Mouse (Mus musculus): Measurements from ENCODE around the gene Hist2h2aa1.
"Not testable (repeated sequence)": the region's sequence is repeated elsewhere in the genome, so short reads cannot be mapped to it uniquely, and the experiment has no call there.

Gene Hist2h2aa1

GRCm38 (mm10) chr3:96251787-96252186 is 6.5 kb downstream of the Hist2h2aa1 start:
- DNase-seq (ENCODE audit: low read depth, low spot score): no peak

GRCm38 (mm10) chr3:96254683-96255355 is 9.5 kb downstream of the Hist2h2aa1 start:
- DNase-seq (ENCODE audit: low read depth, low spot score): no peak

DNA sequence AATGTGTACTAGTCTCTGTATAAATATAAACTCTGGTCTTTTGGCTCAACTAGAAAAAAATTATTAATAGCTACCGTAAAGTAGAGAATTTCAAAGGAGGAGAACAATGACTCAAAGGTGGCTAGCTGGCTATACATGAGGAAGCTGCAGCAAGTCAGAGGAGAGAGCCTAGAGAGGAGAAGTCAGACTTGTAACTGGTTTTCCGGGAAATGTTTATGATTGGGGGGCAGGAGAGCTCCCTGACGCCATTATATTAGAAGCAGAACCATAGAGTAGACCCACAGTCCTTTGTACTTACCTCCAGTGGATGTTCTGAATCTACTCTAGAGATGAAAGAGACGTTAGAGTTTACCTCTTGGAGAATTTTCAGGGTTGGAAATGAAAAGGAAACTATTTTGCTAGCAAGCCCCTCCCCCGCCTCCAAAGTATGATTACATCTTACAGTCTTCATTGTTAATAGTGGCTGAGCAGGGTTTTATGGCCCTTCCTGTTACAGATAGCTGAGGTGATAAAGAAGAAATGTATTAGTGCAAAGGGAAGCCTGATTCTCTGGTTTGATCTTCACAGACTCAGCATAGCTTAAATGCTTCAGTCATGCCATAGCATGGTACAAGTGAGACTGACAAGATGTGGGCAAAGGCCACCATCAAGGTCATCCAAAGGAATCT is 10.8 kb downstream of the Hist2h2aa1 start:
- no peak for DNase-seq (ENCODE audit: low read depth, low spot score)

DNA sequence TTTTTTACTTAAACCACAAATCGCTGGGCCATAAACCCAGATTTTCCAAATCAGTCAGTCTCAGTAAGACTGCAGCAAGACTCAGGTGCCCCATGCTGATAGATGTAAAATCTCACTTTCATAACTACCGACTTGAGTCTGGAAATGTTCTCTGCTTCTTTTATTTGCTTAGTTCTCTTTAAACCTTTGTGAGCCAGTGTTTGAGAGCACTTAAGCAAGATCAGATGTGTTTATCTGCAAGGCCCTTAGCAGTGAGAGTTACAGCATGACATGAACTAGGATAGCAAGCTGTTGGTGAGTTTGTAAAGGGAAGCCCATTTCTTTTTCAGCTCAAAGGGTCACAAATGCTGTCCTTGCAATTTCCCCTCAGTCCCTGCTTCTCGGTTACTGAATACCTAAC is 11.9 kb downstream of the Hist2h2aa1 start:
- no peak for DNase-seq (ENCODE audit: low read depth, low spot score)

DNA sequence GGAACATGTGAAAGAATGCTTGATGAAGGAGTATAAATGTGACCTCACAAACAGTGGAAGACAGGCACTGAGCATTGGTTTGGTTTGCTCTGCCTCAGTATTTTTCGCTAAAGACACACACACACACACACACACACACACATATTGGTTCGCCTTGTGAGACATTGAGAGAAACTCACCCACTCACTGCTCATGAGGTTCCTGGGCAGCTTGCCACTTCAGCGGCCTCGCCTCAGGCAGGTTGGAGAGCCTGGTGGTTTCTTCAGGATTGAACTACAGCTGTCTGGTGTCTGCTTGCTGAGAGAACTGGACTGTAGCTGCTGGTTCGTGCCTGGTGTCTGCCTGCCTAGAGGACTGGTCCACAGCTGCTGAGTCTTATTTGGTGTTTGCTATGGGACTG is 14.9 kb downstream of the Hist2h2aa1 start:
- DNase-seq (ENCODE audit: low read depth, low spot score): no peak

DNA sequence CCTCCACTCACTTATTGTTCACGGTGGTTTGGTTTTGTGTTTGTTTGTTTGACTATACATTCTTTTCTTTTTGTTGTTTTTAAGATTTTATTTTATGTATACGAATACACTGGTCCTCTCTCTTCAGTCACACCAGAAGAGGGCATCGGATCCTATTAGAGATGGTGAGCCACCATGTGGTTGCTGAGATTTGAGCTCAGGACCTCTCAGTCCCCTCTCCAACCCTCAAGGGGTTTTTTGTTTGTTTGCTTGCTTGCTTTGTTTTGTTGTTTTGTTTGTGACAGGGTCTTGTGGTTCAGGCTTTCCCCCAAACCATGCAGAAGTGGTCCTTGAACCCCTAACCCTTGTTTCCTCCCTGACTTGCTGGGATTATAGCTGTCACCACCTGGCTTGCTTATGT is 16.3 kb downstream of the Hist2h2aa1 start:
- no peak for DNase-seq (ENCODE audit: low read depth, low spot score)

- DNase-seq (ENCODE audit: low read depth, low spot score): peak; percentile 72
These were observed 17.0 kb downstream of the Hist2h2aa1 start for GRCm38 (mm10) chr3:96262216-96262875.

DNA sequence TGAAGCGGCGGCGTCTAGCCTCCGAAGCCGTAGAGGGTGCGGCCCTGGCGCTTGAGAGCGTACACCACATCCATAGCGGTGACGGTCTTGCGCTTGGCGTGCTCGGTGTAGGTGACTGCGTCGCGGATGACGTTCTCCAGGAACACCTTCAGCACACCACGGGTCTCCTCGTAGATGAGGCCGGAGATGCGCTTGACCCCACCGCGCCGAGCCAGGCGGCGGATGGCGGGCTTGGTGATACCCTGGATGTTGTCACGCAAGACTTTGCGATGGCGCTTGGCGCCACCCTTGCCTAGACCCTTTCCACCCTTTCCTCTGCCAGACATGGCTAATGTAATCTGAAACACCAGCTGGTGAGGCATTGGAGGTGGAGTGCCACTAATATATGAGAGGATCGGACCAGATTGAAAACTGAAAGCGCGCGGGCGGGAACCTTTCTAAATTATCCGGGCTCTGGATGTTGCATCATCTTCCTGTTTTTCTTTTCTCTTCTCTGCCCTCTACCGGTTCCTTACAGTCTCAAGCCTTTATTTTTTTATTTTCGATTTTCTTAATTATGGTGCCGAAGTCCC is 17.8 kb downstream of the Hist2h2aa1 start, which contains the start of gene Hist2h4:
Gene Hist2h4, minus strand, starts transcription at position 333 of the 572 bp plus-strand sequence.
- peak; percentile 93 for DNase-seq (ENCODE audit: low read depth, low spot score)

- no peak for DNase-seq (ENCODE audit: low read depth, low spot score)
These were observed 18.5 kb downstream of the Hist2h2aa1 start for GRCm38 (mm10) chr3:96263558-96264403.

DNA sequence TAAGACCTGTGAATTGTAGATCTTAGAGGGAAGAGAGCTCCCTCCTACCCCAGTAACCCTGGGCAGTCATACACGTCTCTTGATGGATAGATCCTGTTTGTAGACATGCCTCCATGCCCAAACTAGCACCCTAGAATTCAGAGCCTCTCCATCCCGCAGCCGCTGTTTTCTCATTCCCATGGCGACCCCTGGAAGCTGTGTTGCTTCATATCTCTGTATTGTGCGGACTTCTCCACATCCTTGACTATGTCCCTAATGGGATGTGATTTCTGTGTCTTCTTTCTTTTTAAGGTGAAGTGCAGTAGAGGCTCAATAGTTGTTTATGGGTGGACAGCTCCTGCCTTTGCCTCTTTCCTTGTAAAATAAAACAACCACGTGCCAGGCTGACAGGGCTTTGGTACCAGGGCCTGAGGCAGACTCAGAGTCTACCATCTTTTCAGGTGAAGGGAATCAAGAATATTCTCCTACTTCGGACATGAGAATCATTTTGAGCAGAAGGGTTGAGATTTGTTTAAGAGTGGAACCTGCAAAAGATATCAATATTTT is 19.2 kb downstream of the Hist2h2aa1 start:
- no peak for DNase-seq (ENCODE audit: low read depth, low spot score)

- DNase-seq (ENCODE audit: low read depth, low spot score): no peak
These were observed 20.9 kb downstream of the Hist2h2aa1 start for GRCm38 (mm10) chr3:96266132-96266710.

GRCm38 (mm10) chr3:96267541-96267940 is 22.2 kb downstream of the Hist2h2aa1 start:
- DNase-seq (ENCODE audit: low read depth, low spot score): no peak

DNA sequence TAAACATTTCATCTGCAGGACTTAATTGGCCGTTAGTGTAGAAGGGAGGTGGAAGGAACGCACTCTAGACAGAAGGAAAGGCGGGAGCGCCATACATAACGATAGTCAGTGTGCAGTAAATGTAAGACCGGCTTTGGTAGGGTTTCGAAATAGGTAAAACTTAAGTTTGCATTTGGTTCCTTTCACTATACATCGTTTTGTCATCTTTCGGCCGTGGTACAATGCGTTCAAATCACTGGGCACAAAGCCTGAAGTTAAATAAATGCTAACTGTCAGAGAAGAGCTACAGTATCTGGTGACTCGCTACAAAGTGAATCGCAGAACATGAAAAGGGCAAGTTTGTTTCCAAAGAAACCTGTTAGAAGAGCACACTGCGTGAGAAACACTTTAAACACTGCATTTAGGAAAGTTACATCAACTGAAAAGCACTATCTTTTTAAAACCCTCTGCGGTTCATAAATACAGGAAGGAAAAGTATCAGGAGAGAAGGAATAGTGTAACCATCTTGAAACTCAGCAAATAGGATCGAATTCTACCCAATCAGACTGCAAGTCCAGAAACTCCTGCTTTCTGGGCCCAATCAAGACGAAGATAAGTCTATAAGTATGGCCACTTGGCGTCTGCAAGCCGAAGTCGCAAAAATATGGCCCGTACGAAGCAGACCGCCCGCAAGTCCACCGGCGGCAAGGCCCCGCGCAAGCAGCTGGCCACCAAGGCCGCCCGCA is 22.9 kb downstream of the Hist2h2aa1 start, which contains the start of gene Hist2h3b:
Gene Hist2h3b, plus strand, starts transcription at position 604 of the 725 bp plus-strand sequence.
- peak; percentile 83 for DNase-seq (ENCODE audit: low read depth, low spot score)

- not testable (repeated sequence) for DNase-seq (ENCODE audit: low read depth, low spot score)
These were observed 23.6 kb downstream of the Hist2h2aa1 start for GRCm38 (mm10) chr3:96268776-96269378.

DNA sequence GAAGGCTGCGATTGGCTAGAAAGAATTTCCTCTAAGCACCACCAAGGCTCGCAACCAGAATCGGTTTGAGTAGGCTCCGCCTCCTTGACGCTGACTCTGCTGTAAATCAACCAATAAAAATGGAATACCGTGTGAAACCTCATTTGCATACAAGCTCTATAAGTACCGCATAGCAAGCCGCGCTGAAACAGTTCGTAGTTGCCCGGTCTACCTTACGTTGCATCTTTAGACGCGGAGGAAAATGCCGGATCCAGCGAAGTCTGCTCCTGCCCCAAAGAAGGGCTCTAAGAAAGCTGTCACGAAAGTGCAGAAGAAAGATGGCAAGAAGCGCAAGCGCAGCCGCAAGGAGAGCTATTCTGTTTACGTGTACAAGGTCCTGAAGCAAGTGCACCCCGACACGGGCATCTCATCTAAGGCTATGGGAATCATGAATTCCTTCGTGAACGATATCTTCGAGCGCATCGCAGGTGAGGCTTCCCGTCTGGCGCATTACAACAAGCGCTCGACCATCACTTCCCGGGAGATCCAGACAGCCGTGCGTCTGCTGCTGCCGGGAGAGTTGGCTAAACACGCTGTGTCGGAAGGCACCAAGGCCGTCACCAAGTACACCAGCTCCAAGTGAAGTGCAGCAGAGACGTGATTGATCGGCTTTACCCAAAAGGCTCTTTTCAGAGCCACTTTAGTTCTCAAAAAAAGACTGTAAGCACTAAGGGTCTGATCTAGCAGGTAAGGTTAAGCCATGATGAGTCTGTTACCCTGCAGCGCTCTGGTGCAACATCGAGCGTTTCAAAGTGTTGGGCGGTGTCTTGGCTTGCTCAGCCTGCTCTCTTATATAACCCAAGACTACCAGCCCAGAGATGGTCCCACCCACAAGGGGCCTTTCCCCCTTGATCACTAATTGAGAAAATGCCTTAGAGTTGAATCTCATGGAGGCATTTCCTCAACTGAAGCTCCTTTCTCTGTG is 24.5 kb downstream of the Hist2h2aa1 start, which contains the start of gene Hist2h2bb:
Gene Hist2h2bb, plus strand, starts transcription at position 242 of the 964 bp plus-strand sequence.
- DNase-seq (ENCODE audit: low read depth, low spot score): peak; percentile 95

DNA sequence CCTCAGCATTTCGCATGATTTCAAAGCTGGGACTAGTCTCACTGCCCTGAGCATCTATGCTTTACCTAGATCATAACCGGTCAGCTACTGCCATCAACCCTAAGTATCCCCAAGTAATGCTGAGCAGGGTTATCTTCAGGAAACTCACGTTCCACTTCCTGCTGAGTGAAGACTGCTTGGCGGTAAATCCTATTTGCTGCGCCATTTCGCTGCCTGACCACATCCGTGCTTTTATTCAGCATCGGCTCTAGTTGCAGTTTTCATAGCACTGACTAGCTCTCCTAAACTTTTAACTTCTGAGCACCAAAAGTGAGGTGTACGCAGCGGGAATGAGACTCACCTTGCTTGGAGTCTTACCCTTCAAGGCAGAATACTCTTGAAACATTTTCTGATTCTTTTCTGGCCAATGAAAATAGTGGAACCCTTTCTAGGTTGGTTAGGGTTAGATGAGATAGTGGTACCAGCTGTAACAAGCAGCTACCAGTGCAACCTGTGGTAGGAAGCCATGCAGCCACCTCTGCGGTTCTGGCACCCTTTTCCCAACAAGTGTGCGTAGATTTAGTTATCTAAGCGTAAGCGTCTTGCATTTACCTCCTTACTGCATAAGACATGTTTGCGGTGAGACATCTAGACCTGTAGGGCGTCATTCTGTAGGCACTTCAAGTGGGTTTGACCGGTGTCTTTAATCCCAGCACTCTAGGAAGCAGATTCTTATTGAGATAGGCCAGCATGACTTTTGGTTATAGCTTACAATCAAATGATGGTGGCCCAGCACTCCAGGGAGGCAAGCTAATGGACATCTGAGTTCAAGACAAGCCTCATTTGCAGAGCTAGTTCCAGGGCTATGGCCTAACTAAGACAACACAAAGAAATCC is 28.5 kb downstream of the Hist2h2aa1 start:
- DNase-seq (ENCODE audit: low read depth, low spot score): no peak

DNA sequence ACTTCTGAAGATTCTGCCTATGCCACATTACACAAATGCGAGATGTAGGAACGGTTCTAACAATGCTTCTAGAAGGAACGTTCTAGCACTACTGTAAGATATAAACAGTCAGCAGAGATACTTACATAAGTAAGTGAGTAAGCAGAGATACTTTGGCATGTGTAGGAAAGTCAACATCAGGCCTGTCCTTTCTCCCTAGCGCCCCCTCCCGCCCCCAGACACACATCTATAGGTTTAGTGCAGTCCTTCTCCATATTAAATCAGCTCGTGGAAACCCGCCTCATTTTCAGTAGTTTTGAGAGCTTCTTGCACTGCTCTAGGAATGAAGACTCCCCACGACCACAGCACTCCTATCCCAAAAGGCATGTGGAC is 32.1 kb downstream of the Hist2h2aa1 start:
- no peak for DNase-seq (ENCODE audit: low read depth, low spot score)
